Mouse (Mus musculus) gastrocnemius, adult 8-10 months (tissue): ENCODE data around the gene Prex1. TPM values are rescaled to one million over a fixed set of nuclear protein-coding genes. Genes with fewer than 3 reads are reported as not detected.

Source experiments
- DNase-seq, 2 experiments: peaks; one replicate each; pipeline ENCODE4 v3.0.0; 2022; ENCODE audit warnings: low spot score in 2 of 2
- total RNA-seq, 4 experiments: library from RNA; stranded (reverse); gene quantifications; 2 replicates each; pipeline ENCODE4 v1.2.4; 2022

Gene Prex1
- total RNA-seq, 4 experiments from 2014 or later = 3.2 to 3.8 (median 3.4) TPM

- no peak for DNase-seq
Measured at GRCm38 (mm10) chr2:166686917-166687316, 26.7 kb downstream of the Prex1 start.

GRCm38 (mm10) chr2:166685824-166686223 is 27.8 kb downstream of the Prex1 start:
- DNase-seq = no peak

- DNase-seq = no peak
Measured at GRCm38 (mm10) chr2:166683885-166684544, 29.6 kb downstream of the Prex1 start.

DNA sequence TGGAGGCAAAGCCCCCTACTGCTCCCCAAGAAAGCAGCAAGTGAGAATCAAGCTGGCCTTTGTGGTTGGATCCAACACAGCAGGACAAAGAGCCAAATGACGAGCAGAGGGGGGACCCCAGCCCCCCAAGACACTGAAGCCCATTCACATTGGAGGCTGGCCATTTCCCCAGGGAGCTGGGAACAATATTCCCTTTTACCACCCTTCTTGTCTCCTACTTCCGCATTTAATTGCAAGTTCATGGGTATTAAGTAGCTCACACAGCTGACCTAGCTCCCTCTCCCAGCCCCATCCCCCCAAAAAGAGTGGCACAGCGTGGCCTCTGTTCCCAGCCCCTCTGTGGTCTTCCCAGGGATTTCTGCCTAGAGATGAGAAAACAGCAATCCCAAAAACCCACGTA is 30.8 kb downstream of the Prex1 start:
- DNase-seq = no peak

DNA sequence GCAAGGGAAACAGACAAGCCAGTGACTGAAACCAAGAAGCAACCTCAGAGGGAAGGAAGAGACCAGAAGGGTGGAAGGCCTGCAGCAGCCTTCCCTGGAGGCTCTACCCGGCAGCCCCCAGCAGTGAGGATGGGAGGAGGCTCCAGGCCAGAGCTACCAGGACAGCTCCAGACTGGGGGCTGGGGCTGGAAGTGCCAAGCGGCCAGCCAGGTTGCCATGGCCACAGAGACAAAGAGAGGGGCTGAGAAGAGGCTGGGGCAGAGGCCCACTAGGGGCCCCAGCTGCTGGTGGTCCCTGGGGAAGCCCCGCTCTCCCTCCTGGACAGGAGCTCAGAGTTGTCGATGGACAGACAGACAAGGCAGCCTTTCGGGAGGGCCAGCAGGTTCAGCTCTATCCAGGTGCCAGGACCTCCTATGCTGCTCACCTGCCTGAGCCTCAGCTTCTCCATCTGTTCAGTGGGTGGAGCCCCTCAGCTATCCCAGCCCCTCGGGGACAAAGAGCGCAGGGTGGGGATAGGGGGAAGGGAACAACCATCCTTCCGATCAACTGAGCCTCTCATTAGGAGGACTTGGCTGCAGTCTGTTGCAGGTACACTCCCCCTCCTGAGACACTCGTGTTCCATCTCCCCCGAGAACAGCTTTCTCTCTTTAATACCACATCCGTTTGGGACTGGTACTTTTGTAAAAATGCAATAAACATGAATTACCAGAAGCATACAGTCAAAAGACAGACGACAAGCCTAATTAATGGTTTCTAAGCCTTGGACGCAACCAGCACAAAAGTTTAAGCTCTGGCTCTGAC is 34.5 kb downstream of the Prex1 start:
- no peak for DNase-seq

DNA sequence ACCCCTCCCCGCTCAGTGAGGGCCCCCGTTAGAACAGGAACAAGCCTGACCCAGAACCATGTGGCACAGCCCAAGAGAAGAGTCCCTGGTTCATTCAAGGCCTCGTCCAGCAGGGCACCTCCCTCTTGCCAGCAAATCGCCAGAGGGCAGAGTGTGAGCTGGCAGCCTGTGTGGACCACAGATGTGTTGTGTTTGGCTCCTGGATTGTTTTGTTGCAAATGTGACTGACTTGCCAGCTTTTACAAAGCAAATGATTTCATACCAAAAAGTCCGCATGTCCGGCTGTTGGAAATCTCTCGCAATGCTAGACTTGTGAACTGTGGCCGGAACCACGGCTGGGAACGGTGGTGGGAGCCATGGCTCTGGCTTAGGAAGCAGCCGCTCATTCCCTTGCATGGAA is 36.7 kb downstream of the Prex1 start:
- DNase-seq = no peak

DNA sequence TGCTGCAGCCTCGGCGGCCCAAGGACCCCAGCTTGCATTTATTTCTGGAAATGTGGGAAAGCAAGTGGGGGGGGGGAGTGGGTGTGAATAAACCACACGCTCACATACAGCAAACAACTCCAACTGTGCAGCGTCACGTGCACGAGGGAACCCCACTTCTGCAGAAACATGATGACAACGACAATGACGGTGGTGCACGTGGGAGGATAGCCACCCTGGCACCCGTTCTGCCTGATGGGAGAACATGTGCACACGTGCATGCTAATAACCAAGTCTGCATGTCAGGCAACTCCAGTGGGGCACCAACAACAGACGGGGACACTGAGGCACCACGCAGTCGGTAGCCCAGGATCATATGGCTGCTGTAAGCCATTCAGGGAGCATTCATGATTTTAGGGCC is 37.1 kb downstream of the Prex1 start:
- DNase-seq = no peak

DNA sequence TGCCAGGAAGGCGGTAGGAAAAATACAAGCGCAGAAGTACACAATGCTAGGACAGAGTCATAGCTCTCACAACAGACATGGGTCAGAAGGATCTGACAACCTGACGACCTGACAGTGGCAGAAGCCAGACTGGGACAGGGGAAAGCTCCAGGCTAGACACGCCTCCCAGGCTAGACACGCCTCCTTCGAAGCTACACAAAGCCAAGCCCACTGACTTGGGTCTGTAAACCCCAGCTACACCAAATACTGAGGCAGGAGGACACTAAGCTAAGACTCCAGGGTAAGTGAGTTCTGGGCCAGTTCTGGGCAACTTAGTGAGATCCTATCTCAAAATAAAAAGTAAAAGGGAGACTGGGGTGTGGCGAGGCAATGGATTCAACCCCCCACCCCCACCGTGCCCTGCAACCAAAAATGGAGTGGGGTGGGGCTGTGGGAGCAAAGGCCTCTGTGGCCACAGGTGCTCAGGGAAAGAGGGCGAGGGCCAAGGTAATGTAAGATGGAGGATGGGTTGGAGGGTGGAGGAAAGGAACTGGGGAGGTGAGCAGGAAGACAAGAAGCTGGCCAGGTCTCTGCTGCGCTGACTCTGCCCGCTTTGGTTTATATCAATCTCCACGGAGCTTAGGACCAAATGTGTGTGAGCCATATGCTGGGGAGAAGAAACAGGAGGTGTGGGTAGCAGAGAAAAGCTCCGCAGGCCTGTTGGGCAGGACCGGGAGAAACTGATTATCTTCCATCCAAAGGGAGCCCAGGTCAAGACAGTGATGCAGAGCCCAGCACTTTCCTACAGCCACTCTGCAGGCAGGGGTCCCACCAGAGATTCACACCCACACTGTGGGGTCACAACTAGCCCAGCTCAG is 37.8 kb downstream of the Prex1 start:
- DNase-seq = no peak

DNA sequence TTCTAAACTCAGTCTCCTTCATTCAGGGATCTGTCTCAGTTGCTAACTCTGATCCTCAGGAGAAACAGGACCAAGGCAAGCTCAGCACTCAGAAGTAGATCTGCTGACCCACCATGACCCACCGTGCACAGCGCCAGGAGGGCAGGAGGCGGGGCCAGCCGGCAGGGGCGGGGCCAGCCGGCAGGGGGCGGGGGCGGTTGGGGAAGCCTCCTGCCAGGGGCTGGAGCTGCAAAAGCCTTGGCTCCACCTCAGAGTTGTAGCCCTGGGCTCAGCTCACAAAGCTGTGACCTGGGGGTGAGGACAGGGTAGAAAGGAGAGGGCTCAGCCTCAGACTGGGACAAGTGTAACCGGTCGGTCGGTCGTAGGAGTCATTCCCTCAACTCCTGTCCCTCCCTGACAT is 38.9 kb downstream of the Prex1 start:
- no peak for DNase-seq

DNA sequence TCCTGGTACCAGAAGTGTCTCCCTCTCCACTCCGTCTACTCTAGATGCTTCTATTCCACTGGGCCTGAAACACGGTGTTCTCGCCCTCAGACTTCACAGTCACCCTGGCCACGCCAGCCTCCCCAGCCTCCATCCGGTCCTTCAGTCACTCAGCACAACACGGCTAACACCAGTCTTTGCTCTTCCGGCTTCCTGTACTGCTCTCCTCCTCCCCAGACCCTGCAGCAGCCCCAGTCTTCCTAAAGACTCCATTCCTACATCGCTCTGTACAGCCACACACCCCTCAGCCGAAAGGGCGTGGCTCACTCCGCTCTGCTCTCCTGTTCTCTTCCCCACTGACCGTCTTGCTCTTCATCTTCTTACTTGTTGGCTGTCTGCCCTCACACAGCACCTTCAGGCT is 39.7 kb downstream of the Prex1 start:
- no peak for DNase-seq

DNA sequence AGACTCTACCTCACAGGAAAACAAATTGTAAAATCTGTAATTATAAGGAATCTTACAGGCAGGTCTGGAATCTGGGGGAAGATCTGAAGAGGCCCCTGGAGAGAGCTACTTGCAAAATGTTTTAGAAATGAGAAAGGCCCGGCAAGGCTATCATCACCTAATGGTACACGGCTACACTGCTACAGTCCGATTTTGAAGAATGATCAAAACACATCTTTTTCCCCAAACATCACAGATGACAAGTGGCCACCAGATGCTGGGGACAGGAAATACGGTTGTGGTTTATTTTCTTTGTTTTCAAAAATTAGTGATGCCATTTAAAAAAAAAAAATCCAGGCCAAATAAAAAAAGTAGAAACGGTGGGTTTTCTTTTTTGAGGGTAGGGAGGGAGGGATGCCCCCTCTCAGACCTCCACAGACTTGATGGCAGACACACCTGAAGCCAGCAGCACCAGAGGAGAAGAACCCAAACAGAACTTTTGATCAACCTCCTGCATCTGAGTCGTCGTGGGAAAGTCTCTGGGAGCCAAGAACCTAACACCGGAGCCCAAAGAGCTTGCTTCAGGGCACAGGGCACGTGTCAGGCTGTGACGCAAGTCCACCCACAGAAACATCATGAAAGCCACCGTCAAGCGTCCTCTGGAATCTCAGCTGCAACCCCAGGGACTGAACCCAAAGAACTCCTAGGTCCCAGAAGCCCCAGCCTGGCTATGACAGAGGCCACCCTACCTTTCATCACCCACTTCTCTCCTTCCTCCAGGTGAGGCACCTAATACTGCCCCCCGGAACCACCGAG is 41.3 kb downstream of the Prex1 start:
- DNase-seq = no peak

- no peak for DNase-seq
Measured at GRCm38 (mm10) chr2:166671614-166672013, 42.0 kb downstream of the Prex1 start.

- DNase-seq = no peak
Measured at GRCm38 (mm10) chr2:166671019-166671418, 42.6 kb downstream of the Prex1 start.

DNA sequence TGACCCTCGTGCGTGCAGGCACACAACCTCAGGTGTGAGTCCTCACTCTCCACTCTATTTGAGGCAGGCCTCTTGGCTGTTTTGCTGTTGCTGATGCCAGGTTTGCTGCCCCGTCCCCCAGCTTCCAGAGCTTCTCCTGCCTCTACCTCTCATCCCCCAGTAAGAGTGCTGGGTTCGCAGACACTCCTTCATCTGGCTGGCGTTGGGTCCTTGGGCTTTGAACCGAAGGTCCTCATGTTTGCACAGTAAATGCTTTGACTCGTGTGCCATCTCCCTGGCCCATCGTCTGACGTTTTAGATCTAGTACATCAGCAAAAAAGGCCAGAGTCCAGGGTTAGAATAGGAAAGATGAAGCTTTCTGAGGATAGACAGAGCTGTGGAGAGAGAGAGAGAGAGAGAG is 43.7 kb downstream of the Prex1 start:
- DNase-seq = no peak

DNA sequence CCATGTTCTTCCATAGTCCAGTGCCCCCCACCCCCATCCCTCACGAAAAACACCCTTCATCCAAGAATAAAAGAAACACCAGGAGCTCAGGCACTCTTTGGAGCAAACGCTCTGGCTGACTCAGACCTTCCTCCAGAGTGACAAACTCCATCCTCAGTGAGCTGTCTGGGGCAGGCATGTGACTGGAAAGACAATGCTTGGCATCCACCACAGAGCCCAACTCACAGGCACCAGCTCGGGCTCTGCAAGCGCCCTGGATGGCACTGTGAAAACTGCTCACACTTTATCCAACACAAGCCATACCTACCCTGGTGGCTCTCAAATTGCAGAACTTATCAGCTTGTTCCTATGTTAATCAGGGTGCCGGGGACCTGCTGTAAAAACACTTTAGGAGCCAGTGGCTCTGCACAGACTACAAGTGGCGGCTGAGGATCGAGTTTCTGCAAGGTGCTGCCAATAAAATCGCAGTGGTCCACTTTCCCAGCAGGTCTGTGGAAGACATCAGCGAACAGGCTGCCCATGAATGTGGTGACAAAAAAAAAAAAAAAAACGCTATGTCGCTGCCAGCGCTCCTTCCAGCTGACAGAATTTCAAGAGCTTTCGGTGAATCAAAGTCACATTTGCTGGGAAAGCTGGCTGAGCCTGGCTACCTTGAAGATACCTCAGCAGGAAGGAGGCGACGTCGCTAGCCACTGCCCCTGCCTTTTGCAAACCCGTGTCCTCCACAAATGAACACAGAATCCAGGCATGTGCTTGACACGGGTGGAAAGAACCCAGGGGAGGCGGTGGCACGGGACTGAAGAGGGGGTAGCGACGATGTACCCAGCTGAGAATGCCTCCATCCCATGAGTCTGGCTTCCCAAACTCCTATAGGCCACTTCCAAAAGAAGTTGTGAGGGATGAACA is 45.6 kb downstream of the Prex1 start:
- DNase-seq = no peak

DNA sequence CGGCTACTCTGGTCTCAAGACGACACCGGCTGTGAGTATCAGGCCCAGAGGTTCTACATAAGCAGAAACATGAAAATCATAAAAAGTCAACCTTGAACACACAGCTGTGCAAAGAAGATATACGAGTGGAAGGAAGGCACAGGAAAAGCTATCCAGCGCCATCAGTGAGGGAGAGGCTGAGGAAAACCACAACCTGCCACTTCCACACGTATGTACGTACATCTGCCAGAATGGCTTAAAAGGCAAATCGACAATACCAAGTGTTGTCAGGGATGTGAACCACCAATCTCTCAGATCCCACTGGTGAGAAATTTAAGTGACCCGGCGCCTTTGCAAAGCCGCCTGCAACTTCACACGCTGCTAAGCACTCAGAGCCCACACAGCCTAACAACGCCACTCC is 47.5 kb downstream of the Prex1 start:
- no peak for DNase-seq

DNA sequence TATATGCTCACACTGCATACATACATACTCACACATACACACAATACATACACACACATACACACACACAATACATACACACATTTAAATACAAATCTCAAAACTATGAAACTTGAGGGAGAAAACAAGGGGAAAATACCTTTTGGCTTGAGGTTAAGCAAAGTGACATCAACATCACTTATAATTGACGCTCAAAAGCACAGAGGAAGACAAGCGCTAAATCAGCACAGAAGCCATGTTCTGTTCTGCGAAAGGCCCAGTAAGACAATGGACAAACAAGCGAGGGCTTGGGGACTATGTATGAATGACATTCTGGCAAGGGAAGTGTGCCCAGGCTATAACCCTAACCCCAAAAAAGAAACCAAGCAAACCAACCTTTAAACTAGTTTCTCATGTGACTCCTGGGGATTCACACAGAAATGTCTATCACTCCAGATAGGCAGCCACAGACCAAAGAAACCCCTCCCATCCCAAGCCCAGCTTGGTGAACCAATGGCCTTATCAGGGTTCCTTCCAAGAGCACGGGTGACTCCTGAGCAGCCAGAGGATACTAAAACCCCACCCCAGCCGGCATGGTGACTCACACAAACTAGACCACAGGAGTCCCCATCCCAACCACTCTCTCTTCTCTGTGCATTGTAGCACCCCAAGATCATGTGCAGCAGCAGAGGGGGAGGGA is 48.2 kb downstream of the Prex1 start:
- DNase-seq = no peak

DNA sequence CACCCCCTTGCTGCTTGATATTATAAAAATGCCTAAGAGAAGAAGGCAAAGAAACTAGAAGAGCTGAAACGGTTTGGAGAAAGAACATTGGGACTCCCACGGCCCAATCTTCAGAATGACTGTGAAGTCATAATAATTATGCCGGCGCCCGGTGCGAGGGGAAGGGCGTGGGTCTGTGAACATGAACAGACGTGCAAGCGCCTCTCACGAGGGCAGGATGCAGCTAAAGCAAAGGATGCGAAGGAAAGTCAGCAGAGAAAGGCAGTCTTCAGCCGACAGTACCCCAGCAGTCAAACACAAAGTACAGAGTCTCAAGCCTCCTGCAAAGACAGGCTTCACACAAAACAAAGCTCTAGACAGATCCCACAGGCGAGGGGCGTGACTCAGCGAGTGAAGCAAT is 49.1 kb downstream of the Prex1 start:
- DNase-seq = no peak

- no peak for DNase-seq
Measured at GRCm38 (mm10) chr2:166663250-166663961, 50.2 kb downstream of the Prex1 start.
